Mouse (Mus musculus) kidney, embryonic 16.5 days (tissue): ENCODE measurements at regions not wholly inside any gene's neighbourhood (a gene's known extent, or its start where the extent isn't known, plus 50 kb on each side); places are given as distances from the start of the nearest gene placed in this dataset.
"Not testable (repeated sequence)": the region's sequence is repeated elsewhere in the genome, so short reads cannot be mapped to it uniquely, and the experiment has no call there.

Experiments used
- ATAC-seq: fragments of 200-750 bp; cut with Nextera tagmentation; 2 replicates; pipeline ENCODE4 v1.8.0; 2017; ENCODE audit warnings: moderate TSS enrichment; ENCODE audit not compliant: low FRiP score, low TSS enrichment
- H3K27ac ChIP-seq: fragments of 300-500 bp; sonication (generic); 2 replicates; pipeline ENCODE4 v1.5.1; 2014; ENCODE audit warnings: low read length
- H3K27me3 ChIP-seq: fragments of 300-500 bp; sonication (generic); 2 replicates; pipeline ENCODE4 v1.6.1; 2014; ENCODE audit warnings: low read length, control low read depth, mixed read lengths; ENCODE audit not compliant: insufficient read depth
- H3K36me3 ChIP-seq: fragments of 300-500 bp; sonication (generic); 2 replicates; pipeline ENCODE4 v1.6.1; 2014; ENCODE audit warnings: low read length, control low read depth, mixed read lengths; ENCODE audit not compliant: insufficient read depth
- H3K4me1 ChIP-seq: fragments of 300-500 bp; sonication (generic); 2 replicates; pipeline ENCODE4 v1.6.1; 2014; ENCODE audit warnings: low read length, control low read depth, mixed read lengths; ENCODE audit not compliant: insufficient read depth
- H3K4me2 ChIP-seq: fragments of 300-500 bp; sonication (generic); replicated peaks from 2 replicates; pipeline ENCODE4 v1.6.1; 2014; ENCODE audit warnings: low read depth, low read length
- H3K4me3 ChIP-seq: fragments of 300-500 bp; sonication (generic); 2 replicates; pipeline ENCODE4 v1.5.1; 2014; ENCODE audit warnings: mild to moderate bottlenecking, low read length
- H3K9ac ChIP-seq: fragments of 300-500 bp; sonication (generic); replicated peaks from 2 replicates; pipeline ENCODE4 v1.6.1; 2014; ENCODE audit warnings: low read length
- H3K9me3 ChIP-seq: fragments of 300-500 bp; sonication (generic); 2 replicates; pipeline ENCODE4 v1.6.1; 2016; ENCODE audit warnings: low read length, control low read depth
- WGBS: fragments of 180-500 bp; shearing (Covaris S2); extraction: QIAGEN DNeasy Blood & Tissue Kit; methylation state at CpG from one replicate; pipeline ENCODE4 v1.1.7; 2014; 5-methylcytosine and 5-hydroxymethylcytosine counted together

DNA sequence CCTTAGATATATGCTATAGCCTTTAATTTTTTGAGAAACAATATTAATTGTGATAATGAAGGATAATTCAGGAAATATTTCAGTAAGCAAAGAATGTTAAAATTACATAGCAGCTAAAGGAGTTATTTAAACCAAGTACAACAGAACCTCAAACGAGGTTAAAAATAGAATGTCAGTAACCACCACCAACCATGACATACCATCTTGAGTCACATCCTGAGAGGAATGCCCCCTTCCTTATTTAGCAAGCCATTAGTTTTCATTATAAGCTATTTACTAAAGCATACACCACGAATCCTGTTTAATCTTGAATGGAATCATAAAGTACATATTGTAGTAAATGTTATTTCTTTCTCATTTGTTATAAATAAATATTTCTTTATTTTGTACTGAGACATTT lies 1146.0 kb downstream of the Hace1 start:
- H3K27me3 ChIP-seq, result no peaks in the 10 kb centered on the region
- H3K9ac ChIP-seq, result no peak overlapping the region
- H3K4me3 ChIP-seq, result no peak overlapping the region
- ATAC-seq, result no peak
- no peak overlapping the region for H3K4me2 ChIP-seq
- H3K4me1 ChIP-seq, result no peaks in the 10 kb centered on the region
- H3K27ac ChIP-seq, result no peak overlapping the region
- 73% methylated on average over 2 of the region's 2 CpGs for WGBS
- no peaks in the 10 kb centered on the region for H3K36me3 ChIP-seq
- no peaks in the 10 kb centered on the region for H3K9me3 ChIP-seq

- Histone ChIP-seq H3K27ac (no peak overlapping the region), H3K36me3 (no peaks in the 10 kb centered on the region), H3K4me2 (no peak overlapping the region), H3K27me3 (no peaks in the 10 kb centered on the region), H3K4me1 (no peaks in the 10 kb centered on the region), H3K4me3 (no peak overlapping the region), H3K9me3 (no peaks in the 10 kb centered on the region), H3K9ac (no peak overlapping the region)
- 67% methylated on average over 1 of the region's 1 CpGs for WGBS
- ATAC-seq, result no peak
These were observed 1153.0 kb downstream of the Hace1 start for GRCm38 (mm10) chr10:46730601-46731000.

DNA sequence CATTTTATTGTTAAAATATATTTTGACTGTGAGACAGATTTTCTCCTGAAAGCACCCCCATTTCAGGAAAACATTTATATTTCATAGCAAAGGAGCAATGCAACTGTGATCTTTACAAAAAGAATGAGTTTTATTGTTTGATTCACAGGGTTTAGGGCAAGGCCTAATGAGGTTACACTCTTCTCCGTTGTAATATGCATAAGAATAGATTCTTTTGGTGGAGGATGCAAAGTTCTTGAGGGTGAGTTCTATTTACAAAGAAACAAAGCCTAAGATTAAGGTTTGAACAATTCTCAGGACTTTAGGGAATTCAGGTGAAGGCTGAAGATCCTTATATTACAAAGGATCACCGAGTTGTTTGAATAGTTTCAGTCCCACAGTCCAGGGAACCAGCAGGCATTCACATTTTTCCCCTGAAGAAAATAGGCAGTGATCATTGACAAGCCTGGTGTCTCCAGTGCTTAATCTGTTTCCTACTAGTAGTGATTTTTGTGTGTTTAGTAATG lies 1156.2 kb downstream of the Hace1 start:
- Histone ChIP-seq H3K9me3 (no peaks in the 10 kb centered on the region), H3K27ac (no peak overlapping the region), H3K27me3 (no peaks in the 10 kb centered on the region), H3K4me1 (no peaks in the 10 kb centered on the region), H3K9ac (no peak overlapping the region), H3K4me2 (no peak overlapping the region), H3K36me3 (no peaks in the 10 kb centered on the region), H3K4me3 (no peak overlapping the region)
- ATAC-seq, result no peak
- WGBS, result 22% methylated on average over 2 of the region's 2 CpGs

DNA sequence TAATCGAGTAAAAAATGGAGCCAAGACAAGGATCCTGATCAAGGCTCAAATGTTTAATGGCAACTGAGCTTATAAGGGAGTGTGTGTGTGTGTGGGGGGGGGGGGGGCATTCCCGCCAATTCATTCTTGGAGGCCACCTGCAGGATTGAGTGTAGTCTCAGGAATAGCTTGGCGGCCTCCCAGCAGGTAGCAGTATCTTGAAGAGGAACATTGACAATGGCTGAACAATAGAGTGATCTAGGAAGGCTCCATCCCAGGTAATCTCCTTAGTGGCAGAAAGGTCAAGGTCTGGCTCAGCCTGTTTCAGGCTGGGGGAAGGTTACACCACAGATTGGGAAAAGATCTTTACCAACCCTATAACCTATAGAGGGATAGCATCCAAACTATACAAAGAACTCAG lies 1163.5 kb downstream of the Hace1 start:
- Histone ChIP-seq H3K9me3 (no peaks in the 10 kb centered on the region), H3K4me1 (no peaks in the 10 kb centered on the region)

DNA sequence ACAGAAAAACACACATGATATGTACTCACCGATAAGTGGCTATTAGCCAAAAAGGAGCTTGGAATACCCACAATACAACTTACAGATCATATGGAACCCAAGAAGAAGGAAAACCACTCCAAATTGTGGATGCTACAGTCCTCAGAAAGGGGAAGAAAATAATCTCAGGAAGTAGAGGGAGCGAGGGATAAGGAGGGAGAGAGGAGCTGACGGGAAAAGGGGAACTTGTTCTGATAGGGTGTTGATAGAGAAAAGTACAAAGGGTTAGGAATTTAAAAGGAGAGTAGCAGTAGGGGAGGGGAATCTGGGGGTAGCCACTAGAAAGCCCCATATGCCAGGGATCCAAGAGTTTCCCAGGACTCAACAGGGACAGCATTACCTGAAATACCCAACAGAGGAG lies 1164.5 kb downstream of the Hace1 start:
- Histone ChIP-seq H3K27me3 (no peaks in the 10 kb centered on the region), H3K27ac (no peak overlapping the region), H3K36me3 (no peaks in the 10 kb centered on the region), H3K9me3 (no peaks in the 10 kb centered on the region), H3K4me1 (no peaks in the 10 kb centered on the region), H3K4me3 (no peak overlapping the region), H3K9ac (no peak overlapping the region), H3K4me2 (no peak overlapping the region)
- ATAC-seq, result no peak
- WGBS, result 80% methylated on average over 3 of the region's 3 CpGs

More for the DNA sequence above, 1163.5 kb downstream of the Hace1 start:
- H3K4me3 ChIP-seq, result no peak overlapping the region
- H3K36me3 ChIP-seq, result no peaks in the 10 kb centered on the region
- no peak overlapping the region for H3K9ac ChIP-seq
- no peak overlapping the region for H3K4me2 ChIP-seq
- WGBS, result 98% methylated on average over 3 of the region's 3 CpGs
- no peak overlapping the region for H3K27ac ChIP-seq
- no peak for ATAC-seq
- H3K27me3 ChIP-seq, result no peaks in the 10 kb centered on the region

DNA sequence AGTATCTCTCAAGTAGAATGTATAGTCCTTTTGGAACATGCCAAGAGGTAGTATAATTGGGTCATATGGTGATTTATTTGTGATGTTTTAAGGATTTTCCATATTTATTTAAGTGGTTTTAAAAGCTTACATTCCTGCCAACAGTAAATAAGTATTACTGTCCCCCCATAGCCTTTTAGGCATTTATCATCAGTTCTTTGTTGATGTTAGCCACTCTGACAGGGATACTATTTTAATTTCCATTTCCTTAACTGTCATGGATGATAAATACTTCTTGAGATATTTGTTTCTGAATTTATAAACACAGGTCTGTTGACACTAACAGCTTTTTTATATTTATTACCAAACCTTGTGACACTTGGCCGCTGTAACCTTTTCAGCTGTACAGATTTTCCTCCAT lies 1183.3 kb downstream of the Hace1 start:
- no peaks in the 10 kb centered on the region for H3K9me3 ChIP-seq
- H3K27me3 ChIP-seq, result no peaks in the 10 kb centered on the region
- no peak overlapping the region for H3K9ac ChIP-seq
- H3K4me2 ChIP-seq, result no peak overlapping the region
- H3K36me3 ChIP-seq, result no peaks in the 10 kb centered on the region
- peak; percentile 54; the same call in 1 of the 2 replicates for ATAC-seq
- no peaks in the 10 kb centered on the region for H3K4me1 ChIP-seq
- WGBS, result 35% methylated on average over 1 of the region's 1 CpGs
- no peak overlapping the region for H3K4me3 ChIP-seq
- no peak overlapping the region for H3K27ac ChIP-seq

DNA sequence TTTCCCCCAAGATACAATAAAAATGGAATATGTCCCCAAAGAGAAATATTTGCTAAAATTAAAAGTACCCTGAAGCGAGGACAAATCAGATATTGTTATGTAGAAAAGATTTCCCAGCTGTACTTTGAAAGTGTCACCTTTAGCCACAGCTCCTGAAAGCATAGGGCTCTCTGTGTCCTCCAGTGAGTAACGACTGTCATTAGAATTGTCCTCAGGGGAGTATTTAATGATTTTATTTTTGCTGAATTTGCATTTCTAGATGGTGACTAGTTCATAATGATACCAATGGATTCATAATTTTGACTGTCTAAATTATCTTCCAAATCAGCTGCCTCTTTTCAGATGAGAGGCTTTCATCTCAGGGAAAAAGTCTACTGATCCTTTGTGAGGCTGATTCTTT lies 1201.1 kb downstream of the Hace1 start:
- Histone ChIP-seq H3K9ac (no peak overlapping the region), H3K9me3 (no peaks in the 10 kb centered on the region), H3K4me2 (no peak overlapping the region), H3K27me3 (no peaks in the 10 kb centered on the region), H3K27ac (no peak overlapping the region), H3K36me3 (no peaks in the 10 kb centered on the region), H3K4me1 (no peaks in the 10 kb centered on the region), H3K4me3 (no peak overlapping the region)
- ATAC-seq, result no peak
- 65% methylated on average over 2 of the region's 2 CpGs for WGBS

GRCm38 (mm10) chr10:46785723-46786122 lies 1208.1 kb downstream of the Hace1 start:
- H3K9me3 ChIP-seq, H3K27me3 ChIP-seq, H3K4me3 ChIP-seq, H3K27ac ChIP-seq, H3K4me2 ChIP-seq, H3K9ac ChIP-seq, H3K36me3 ChIP-seq, H3K4me1 ChIP-seq: not testable (repeated sequence)
- peak; percentile 65 for ATAC-seq
- WGBS, result 61% methylated on average over 7 of the region's 7 CpGs

- no peaks in the 10 kb centered on the region for H3K36me3 ChIP-seq
- WGBS, result 64% methylated on average over 1 of the region's 1 CpGs
These were observed 1236.6 kb downstream of the Hace1 start for GRCm38 (mm10) chr10:46814271-46814670.

DNA sequence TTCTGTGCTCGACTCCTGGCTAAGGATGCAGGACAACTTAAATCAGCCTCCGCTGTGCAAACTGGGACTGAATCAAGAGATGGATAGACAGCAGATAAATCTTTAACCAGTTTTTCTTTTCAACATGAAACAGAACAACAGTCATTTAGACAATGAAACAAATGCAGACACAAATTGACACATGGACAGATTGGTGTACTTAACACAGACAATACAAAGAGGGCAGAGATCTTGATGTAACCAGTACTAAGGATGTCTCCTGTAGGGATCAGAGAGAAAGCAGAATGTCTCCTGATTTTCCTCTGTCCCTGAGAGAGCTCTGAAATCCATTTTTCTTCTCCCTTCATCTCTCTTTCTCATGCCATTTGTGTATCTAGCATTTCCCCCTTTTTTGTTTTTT lies 1241.5 kb downstream of the Hace1 start:
- Histone ChIP-seq H3K9ac (no peak overlapping the region), H3K36me3 (no peaks in the 10 kb centered on the region), H3K27me3 (no peaks in the 10 kb centered on the region), H3K27ac (no peak overlapping the region), H3K4me2 (no peak overlapping the region), H3K4me3 (no peak overlapping the region), H3K9me3 (no peaks in the 10 kb centered on the region), H3K4me1 (no peaks in the 10 kb centered on the region)
- ATAC-seq, result no peak
- 85% methylated on average over 2 of the region's 2 CpGs for WGBS

More at GRCm38 (mm10) chr10:46814271-46814670, 1236.6 kb downstream of the Hace1 start:
- no peak overlapping the region for H3K9ac ChIP-seq
- H3K4me1 ChIP-seq, result no peaks in the 10 kb centered on the region
- no peak for ATAC-seq
- H3K9me3 ChIP-seq, result no peaks in the 10 kb centered on the region
- no peak overlapping the region for H3K4me3 ChIP-seq
- H3K27me3 ChIP-seq, result no peaks in the 10 kb centered on the region
- no peak overlapping the region for H3K27ac ChIP-seq
- no peak overlapping the region for H3K4me2 ChIP-seq
